ENCODE assay signal across 35 mouse cellular contexts in genomic region chrX:157809721-157810120, GRCm38 (mm10). TPM values are rescaled to one million over a fixed set of nuclear protein-coding genes. Genes with fewer than 3 reads are reported as not detected.
"Had no signal": no experiment of that assay in that cellular context is flagged by ENCODE, and none has a peak within 500 bp of the region (broad histone marks: within the 10 kb centered on the region; RNA-seq: fewer than 3 reads in every experiment).

No protein-coding gene starts in this region.

- ATAC-seq: hindbrain, embryonic 16.5 days; hindbrain, postnatal 0 days; inflammation-experienced regulatory T-cells, adult 6 months; intestine, embryonic 15.5 days; intestine, embryonic 16.5 days; intestine, postnatal 0 days had no signal

- H3K9me3 ChIP-seq: heart, embryonic 12.5 days; heart, embryonic 13.5 days; heart, embryonic 15.5 days; hindbrain, embryonic 10.5 days; hindbrain, embryonic 12.5 days; hindbrain, embryonic 13.5 days; hindbrain, embryonic 15.5 days; intestine, embryonic 15.5 days; kidney, embryonic 15.5 days had no signal

- H3K4me3 ChIP-seq: heart, embryonic 12.5 days; heart, embryonic 13.5 days; heart, embryonic 15.5 days; hindbrain, embryonic 10.5 days; hindbrain, embryonic 12.5 days; hindbrain, embryonic 13.5 days; hindbrain, embryonic 15.5 days; intestine, embryonic 15.5 days; kidney, embryonic 15.5 days; layer of hippocampus, adult 2 months; left cerebral cortex, adult 2 months had no signal

- DNase-seq: heart, postnatal 10 days; heart, postnatal 14 days; heart, postnatal 36 days; heart, postnatal 4 days; kidney, adult 11 months; kidney, adult 18-20 months; kidney, adult 2 months; kidney, adult 8-10 months; kidney, adult 9 months; kidney, postnatal 14 days; kidney, postnatal 25 days; kidney, postnatal 36 days; kidney, postnatal 4 days; layer of hippocampus, adult 9-11 months; layer of hippocampus, postnatal 36 days had no signal

- H3K4me2 ChIP-seq: heart, embryonic 11.5 days; heart, embryonic 12.5 days; heart, embryonic 13.5 days; heart, embryonic 15.5 days; hindbrain, embryonic 12.5 days; hindbrain, embryonic 13.5 days; hindbrain, embryonic 14.5 days; hindbrain, embryonic 15.5 days; intestine, embryonic 15.5 days; kidney, embryonic 15.5 days had no signal

- H3K27me3 ChIP-seq: heart, embryonic 12.5 days; heart, embryonic 13.5 days; heart, embryonic 15.5 days; hindbrain, embryonic 12.5 days; hindbrain, embryonic 13.5 days; hindbrain, embryonic 15.5 days; intestine, embryonic 15.5 days; kidney, embryonic 15.5 days had no signal

- H3K27ac ChIP-seq: heart, embryonic 13.5 days; heart, embryonic 15.5 days; hindbrain, embryonic 10.5 days; hindbrain, embryonic 12.5 days; hindbrain, embryonic 13.5 days; hindbrain, embryonic 14.5 days; hindbrain, embryonic 15.5 days; hindbrain, postnatal 0 days; intestine, embryonic 15.5 days; kidney, embryonic 15.5 days; kidney, postnatal 0 days; layer of hippocampus, adult 2 months; left cerebral cortex, adult 2 months had no signal

- H3K9ac ChIP-seq: heart, embryonic 12.5 days; heart, embryonic 13.5 days; heart, embryonic 15.5 days; hindbrain, embryonic 12.5 days; hindbrain, embryonic 13.5 days; hindbrain, embryonic 14.5 days; hindbrain, embryonic 15.5 days; intestine, embryonic 15.5 days; kidney, embryonic 15.5 days had no signal

- H3K4me1 ChIP-seq: heart, embryonic 12.5 days; heart, embryonic 13.5 days; heart, embryonic 15.5 days; hindbrain, embryonic 10.5 days; hindbrain, embryonic 12.5 days; hindbrain, embryonic 13.5 days; hindbrain, embryonic 15.5 days; intestine, embryonic 15.5 days; kidney, embryonic 15.5 days had no signal

- H3K36me3 ChIP-seq: heart, embryonic 12.5 days; heart, embryonic 13.5 days; heart, embryonic 15.5 days; hindbrain, embryonic 10.5 days; hindbrain, embryonic 12.5 days; hindbrain, embryonic 13.5 days; hindbrain, embryonic 15.5 days; intestine, embryonic 15.5 days; kidney, embryonic 15.5 days had no signal

RNA-seq across cellular contexts. Expression of gene Klhl34, which starts 8.5 kb away (rescaled TPM):
- polyA plus RNA-seq: inflammation-experienced regulatory T-cells, adult 6 months; large intestine, adult 2 months had no signal
